Mouse (Mus musculus) liver, adult 2 months (tissue): Measurements from ENCODE around the gene Polr2l. TPM values are rescaled to one million over a fixed set of nuclear protein-coding genes. Genes with fewer than 3 reads are reported as not detected.
A peak's percentile ranks its signal among the peaks of the same experiment; 100 is the strongest.

Source experiments
- DNase-seq: peaks from one replicate; pipeline ENCODE4 v3.0.0-alpha.2; 2011; ENCODE audit warnings: low read depth, low spot score; ENCODE audit errors: extremely low read depth
- H3K27ac ChIP-seq: fragments of 200-500 bp; replicated peaks from 2 replicates; pipeline ENCODE4 v1.5.1; 2012; ENCODE audit warnings: low read depth, mild to moderate bottlenecking, control low read depth, inconsistent platforms, low read length; ENCODE audit not compliant: insufficient read depth
- H3K27me3 ChIP-seq: fragments of 200-500 bp; 2 replicates; pipeline ENCODE4 v1.6.1; 2012; ENCODE audit warnings: mild to moderate bottlenecking, moderate library complexity, low read length, inconsistent platforms; ENCODE audit not compliant: control insufficient read depth, insufficient read depth
- H3K36me3 ChIP-seq: fragments of 200-500 bp; 2 replicates; pipeline ENCODE4 v1.6.1; 2012; ENCODE audit warnings: low read length, inconsistent platforms; ENCODE audit not compliant: control insufficient read depth, insufficient read depth
- H3K4me1 ChIP-seq: fragments of 200-500 bp; 2 replicates; pipeline ENCODE4 v1.6.1; 2011; ENCODE audit warnings: low read length; ENCODE audit not compliant: control insufficient read depth, insufficient read depth
- H3K4me3 ChIP-seq: fragments of 200-500 bp; 2 replicates; pipeline ENCODE4 v1.5.1; 2011; ENCODE audit warnings: low read depth, mild to moderate bottlenecking, control low read depth, low read length, moderate library complexity; ENCODE audit not compliant: insufficient read depth
- H3K79me2 ChIP-seq: fragments of 200-500 bp; 2 replicates; pipeline ENCODE4 v1.6.1; 2012; ENCODE audit warnings: inconsistent platforms, mild to moderate bottlenecking, low read length, moderate library complexity; ENCODE audit not compliant: control insufficient read depth, insufficient read depth
- H3K9ac ChIP-seq: fragments of 200-500 bp; 2 replicates; pipeline ENCODE4 v1.6.1; 2012; ENCODE audit warnings: low read depth, mild to moderate bottlenecking, control low read depth, inconsistent platforms, low read length
- CTCF ChIP-seq: fragments of 200-500 bp; IDR thresholded peaks from 2 replicates; pipeline ENCODE4 v1.5.1; 2011; ENCODE audit warnings: low read depth, low read length, control low read depth
- POLR2A ChIP-seq: fragments of 200-500 bp; IDR thresholded peaks from 2 replicates; pipeline ENCODE4 v1.6.1; 2011; ENCODE audit warnings: low read length, control low read depth; ENCODE audit not compliant: insufficient read depth; ENCODE audit errors: extremely low read depth
- WGBS: fragments of 180-500 bp; shearing (Covaris S2); methylation state at CpG from one replicate; pipeline ENCODE4 v1.1.7; 2018; 5-methylcytosine and 5-hydroxymethylcytosine counted together
- polyA plus RNA-seq: library from polyadenylated mRNA; depleted of rRNA; stranded (reverse); fragments of >200 nt; gene quantifications from 2 replicates; pipeline ENCODE4 v1.2.3, GENCODE M21; 2012; rRNA removed
- total RNA-seq: library from RNA; depleted of rRNA; stranded (reverse); fragments of >200 nt; gene quantifications from 2 replicates; pipeline ENCODE4 v1.2.3, GENCODE M21; 2014; rRNA removed

Gene Polr2l
- total RNA-seq = 41.1 and 43.3 TPM in 2 replicates
- polyA plus RNA-seq = 42.8 and 45.7 TPM in 2 replicates

- peaks cover 8% of the 10 kb centered on the region; the same call in 1 of the 2 replicates for H3K36me3 ChIP-seq
- WGBS = under 1% methylated on average over 83 of the region's 87 CpGs
- H3K27me3 ChIP-seq = no peaks in the 10 kb centered on the region
- H3K9ac ChIP-seq = peak within 1 kb of the TSS; percentile 92
- H3K79me2 ChIP-seq = peaks cover 23% of the 10 kb centered on the region; the same call in 1 of the 2 replicates
- TF ChIP-seq POLR2A (peak; percentile 89), CTCF (0 out of 2 replicates have a peak, but pooled peaks have one; percentile 15)
- peak within 1 kb of the TSS; percentile 92 for H3K27ac ChIP-seq
- peak; percentile 72 for DNase-seq
- peaks cover 21% of the 10 kb centered on the region for H3K4me1 ChIP-seq
- H3K4me3 ChIP-seq = peak within 1 kb of the TSS; percentile 83
These were observed at the start of gene Polr2l, which contains the start of gene Tspan4 for GRCm38 (mm10) chr7:141475011-141475804. Polr2l (minus strand) TSS chr7:141475132. Tspan4 (plus strand) TSS chr7:141475240.

DNA sequence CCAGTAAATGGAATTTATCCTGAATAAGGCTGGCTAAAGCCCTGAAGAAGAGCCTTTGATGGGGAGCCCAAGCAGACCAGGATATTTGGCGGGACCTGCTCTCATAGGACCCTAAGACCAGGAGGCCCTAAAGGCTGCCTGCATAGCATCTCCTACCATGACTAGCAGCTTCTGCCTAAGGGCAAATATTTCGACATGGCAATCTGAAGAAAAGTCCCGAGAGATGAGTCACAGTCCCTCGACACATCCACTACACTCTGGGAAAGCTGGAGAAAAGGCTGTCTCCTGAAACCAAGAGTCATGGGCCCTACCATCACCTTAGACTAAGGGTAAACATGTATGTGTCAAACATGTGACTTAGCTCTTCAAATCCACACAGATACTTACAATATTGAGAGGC lies 49.3 kb upstream of the Polr2l start:
- 91% methylated on average over 4 of the region's 4 CpGs for WGBS
- Histone ChIP-seq H3K79me2 (no peaks in the 10 kb centered on the region), H3K27ac (no peak overlapping the region), H3K4me1 (peaks cover 3% of the 10 kb centered on the region), H3K4me3 (no peak overlapping the region), H3K36me3 (peaks cover 9% of the 10 kb centered on the region), H3K27me3 (no peaks in the 10 kb centered on the region), H3K9ac (no peak overlapping the region)
- no peak for DNase-seq
- TF ChIP-seq POLR2A = no peak
- TF ChIP-seq CTCF = no peak

GRCm38 (mm10) chr7:141523007-141523406 lies 48.1 kb upstream of the Polr2l start:
- TF ChIP-seq CTCF (no peak), POLR2A (no peak)
- Histone ChIP-seq H3K27ac (no peak overlapping the region), H3K4me1 (peaks cover 11% of the 10 kb centered on the region), H3K36me3 (peaks cover 7% of the 10 kb centered on the region), H3K4me3 (no peak overlapping the region), H3K27me3 (no peaks in the 10 kb centered on the region), H3K79me2 (no peaks in the 10 kb centered on the region), H3K9ac (no peak overlapping the region)
- 92% methylated on average over 4 of the region's 4 CpGs for WGBS
- DNase-seq = no peak

DNA sequence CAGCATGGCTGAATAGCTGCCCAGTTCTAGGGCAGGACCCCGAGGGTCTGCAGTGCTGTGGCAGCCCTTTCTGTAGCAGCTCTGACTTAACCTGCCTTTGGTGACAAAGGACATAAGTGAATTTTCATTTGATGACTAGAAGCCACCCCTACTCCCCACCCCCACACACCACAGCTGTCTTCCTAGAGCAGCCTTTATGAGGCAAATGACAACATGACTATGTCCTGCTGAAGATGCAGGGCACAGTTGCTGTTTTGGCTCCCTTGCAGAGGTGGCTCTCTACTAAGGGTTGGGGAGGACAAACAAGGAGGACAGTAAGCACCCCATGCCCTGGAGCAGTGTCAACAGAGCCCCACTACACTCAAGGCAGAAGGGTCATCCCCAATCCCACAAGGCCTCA lies 44.9 kb upstream of the Polr2l start:
- no peak overlapping the region for H3K27ac ChIP-seq
- H3K9ac ChIP-seq = no peak overlapping the region
- no peak for DNase-seq
- H3K79me2 ChIP-seq = no peaks in the 10 kb centered on the region
- H3K27me3 ChIP-seq = no peaks in the 10 kb centered on the region
- H3K4me3 ChIP-seq = no peak overlapping the region
- TF ChIP-seq POLR2A (no peak), CTCF (no peak)
- 72% methylated on average over 1 of the region's 1 CpGs for WGBS
- no peaks in the 10 kb centered on the region for H3K36me3 ChIP-seq
- H3K4me1 ChIP-seq = peaks cover 19% of the 10 kb centered on the region

GRCm38 (mm10) chr7:141518926-141519325 lies 44.0 kb upstream of the Polr2l start:
- no peak overlapping the region for H3K4me3 ChIP-seq
- H3K27ac ChIP-seq = 0 out of 2 replicates have a peak overlapping the region, but pooled peaks have one; percentile 85
- no peaks in the 10 kb centered on the region for H3K79me2 ChIP-seq
- H3K9ac ChIP-seq = no peak overlapping the region
- H3K27me3 ChIP-seq = no peaks in the 10 kb centered on the region
- no peaks in the 10 kb centered on the region for H3K36me3 ChIP-seq
- 88% methylated on average over 3 of the region's 3 CpGs for WGBS
- TF ChIP-seq CTCF (no peak), POLR2A (no peak)
- DNase-seq = no peak
- peaks cover 19% of the 10 kb centered on the region for H3K4me1 ChIP-seq

DNA sequence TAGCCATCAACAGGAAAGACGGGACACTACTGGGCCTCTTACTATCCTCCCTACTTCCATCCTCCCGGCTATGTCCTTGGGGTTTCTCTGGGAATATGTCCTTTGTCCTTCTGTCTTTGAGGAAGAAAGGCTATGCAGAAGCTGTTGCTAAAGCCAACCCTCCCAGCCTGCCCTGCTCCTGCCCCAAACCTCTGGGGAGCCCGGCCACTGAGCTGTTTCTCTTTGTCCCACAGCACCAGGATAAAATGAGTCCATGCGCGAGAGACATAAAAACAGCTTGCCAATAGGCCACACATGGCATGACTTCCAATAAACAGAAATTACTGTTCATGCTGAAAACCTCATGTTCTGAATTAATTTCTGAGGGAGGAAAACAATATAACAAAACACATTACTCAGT lies 43.4 kb upstream of the Polr2l start:
- Histone ChIP-seq H3K36me3 (no peaks in the 10 kb centered on the region), H3K27ac (peak overlapping the region; percentile 85), H3K4me3 (no peak overlapping the region), H3K79me2 (no peaks in the 10 kb centered on the region), H3K9ac (no peak overlapping the region), H3K27me3 (no peaks in the 10 kb centered on the region), H3K4me1 (peaks cover 19% of the 10 kb centered on the region)
- WGBS = 77% methylated on average over 5 of the region's 5 CpGs
- DNase-seq = no peak
- TF ChIP-seq POLR2A = no peak
- no peak for TF ChIP-seq CTCF
